Mouse (Mus musculus) embryonic facial prominence, embryonic 10.5 days (tissue): ENCODE data around the gene 0610040J01Rik. TPM values are rescaled to one million over a fixed set of nuclear protein-coding genes. Genes with fewer than 3 reads are reported as not detected.

Experiments used
- DNase-seq: peaks from one replicate; pipeline ENCODE4 v3.0.0-alpha.2; 2017; ENCODE audit warnings: low spot score
- H3K27ac ChIP-seq: fragments of 300-500 bp; sonication (generic); replicated peaks from 2 replicates; pipeline ENCODE4 v1.5.1; 2016; ENCODE audit warnings: mild to moderate bottlenecking
- H3K27me3 ChIP-seq: fragments of 300-500 bp; sonication (generic); replicated peaks from 2 replicates; pipeline ENCODE4 v1.6.1; 2016; ENCODE audit warnings: low read depth, mild to moderate bottlenecking; ENCODE audit not compliant: poor library complexity, severe bottlenecking
- H3K36me3 ChIP-seq: fragments of 300-500 bp; sonication (generic); replicated peaks from 2 replicates; pipeline ENCODE4 v1.6.1; 2016; ENCODE audit warnings: mild to moderate bottlenecking, moderate library complexity
- H3K4me1 ChIP-seq: fragments of 300-500 bp; sonication (generic); 2 replicates; pipeline ENCODE4 v1.6.1; 2016
- H3K4me3 ChIP-seq: fragments of 300-500 bp; sonication (generic); 2 replicates; pipeline ENCODE4 v1.5.1; 2016; ENCODE audit warnings: mild to moderate bottlenecking, moderate library complexity
- H3K9me3 ChIP-seq: fragments of 300-500 bp; sonication (generic); 2 replicates; pipeline ENCODE4 v1.6.1; 2016; ENCODE audit warnings: mild to moderate bottlenecking
- WGBS: fragments of 180-500 bp; shearing (Covaris S2); methylation state at CpG from one replicate; pipeline ENCODE4 v1.1.7; 2016; 5-methylcytosine and 5-hydroxymethylcytosine counted together
- polyA plus RNA-seq: library from polyadenylated mRNA; unstranded; fragments of >200 nt; fragmentation: Nextera tagmentation; extraction: Ambion mirVana; gene quantifications from 2 replicates; pipeline ENCODE4 v1.2.1, GENCODE M21; 2016

The 0610040J01Rik gene
- polyA plus RNA-seq, 1 experiment from 2014 or later: 4.5 TPM

DNA sequence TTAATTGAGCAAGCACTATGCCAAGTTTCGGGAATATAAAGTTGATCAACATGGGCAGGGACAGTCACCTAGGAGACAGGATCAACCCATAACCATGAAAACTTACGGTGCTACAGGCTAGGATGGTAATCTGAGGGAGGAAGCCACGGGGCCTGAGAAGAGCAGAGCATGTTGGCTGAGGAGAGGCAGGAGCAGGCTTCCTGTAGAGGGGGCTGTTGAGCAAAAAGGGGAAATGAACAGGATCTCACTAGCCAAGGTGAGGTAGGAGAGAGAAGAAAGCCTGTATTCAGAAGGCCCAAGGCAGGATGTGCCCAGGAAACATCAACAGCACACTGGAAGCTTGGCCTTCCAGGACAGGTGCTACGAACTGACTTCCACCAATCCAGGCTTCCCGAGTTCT, 9.0 kb downstream of the 0610040J01Rik start:
- peaks cover 6% of the 10 kb centered on the region; the same call in 1 of the 2 replicates for H3K4me1 ChIP-seq
- H3K27ac ChIP-seq: no peak overlapping the region
- no peak for DNase-seq
- H3K9me3 ChIP-seq: no peaks in the 10 kb centered on the region
- WGBS: 92% methylated on average over 5 of the region's 5 CpGs
- no peaks in the 10 kb centered on the region for H3K36me3 ChIP-seq
- H3K4me3 ChIP-seq: no peak overlapping the region
- no peaks in the 10 kb centered on the region for H3K27me3 ChIP-seq

DNA sequence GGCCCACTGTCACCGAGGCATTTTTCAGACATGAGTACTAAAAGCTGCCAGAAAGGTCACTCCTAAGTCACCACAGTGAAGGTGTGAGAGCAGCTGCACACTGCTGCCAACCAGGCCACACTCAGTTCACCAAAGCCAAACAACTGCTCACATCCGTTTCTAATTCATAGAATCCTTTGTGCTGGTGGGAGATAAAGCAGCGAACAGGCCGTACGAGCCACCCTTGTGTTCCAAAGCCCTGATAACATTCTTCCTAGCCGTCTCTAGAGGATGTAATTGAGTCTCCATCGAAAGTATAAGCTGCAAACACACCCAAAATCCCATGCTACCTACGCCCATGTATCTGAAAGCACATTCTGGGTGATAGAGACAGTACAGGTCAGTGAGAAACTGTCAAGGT, 9.7 kb downstream of the 0610040J01Rik start:
- Histone ChIP-seq H3K27ac (no peak overlapping the region), H3K27me3 (no peaks in the 10 kb centered on the region), H3K36me3 (no peaks in the 10 kb centered on the region), H3K9me3 (no peaks in the 10 kb centered on the region), H3K4me3 (no peak overlapping the region), H3K4me1 (peaks cover 10% of the 10 kb centered on the region)
- 78% methylated on average over 8 of the region's 8 CpGs for WGBS
- no peak for DNase-seq

DNA sequence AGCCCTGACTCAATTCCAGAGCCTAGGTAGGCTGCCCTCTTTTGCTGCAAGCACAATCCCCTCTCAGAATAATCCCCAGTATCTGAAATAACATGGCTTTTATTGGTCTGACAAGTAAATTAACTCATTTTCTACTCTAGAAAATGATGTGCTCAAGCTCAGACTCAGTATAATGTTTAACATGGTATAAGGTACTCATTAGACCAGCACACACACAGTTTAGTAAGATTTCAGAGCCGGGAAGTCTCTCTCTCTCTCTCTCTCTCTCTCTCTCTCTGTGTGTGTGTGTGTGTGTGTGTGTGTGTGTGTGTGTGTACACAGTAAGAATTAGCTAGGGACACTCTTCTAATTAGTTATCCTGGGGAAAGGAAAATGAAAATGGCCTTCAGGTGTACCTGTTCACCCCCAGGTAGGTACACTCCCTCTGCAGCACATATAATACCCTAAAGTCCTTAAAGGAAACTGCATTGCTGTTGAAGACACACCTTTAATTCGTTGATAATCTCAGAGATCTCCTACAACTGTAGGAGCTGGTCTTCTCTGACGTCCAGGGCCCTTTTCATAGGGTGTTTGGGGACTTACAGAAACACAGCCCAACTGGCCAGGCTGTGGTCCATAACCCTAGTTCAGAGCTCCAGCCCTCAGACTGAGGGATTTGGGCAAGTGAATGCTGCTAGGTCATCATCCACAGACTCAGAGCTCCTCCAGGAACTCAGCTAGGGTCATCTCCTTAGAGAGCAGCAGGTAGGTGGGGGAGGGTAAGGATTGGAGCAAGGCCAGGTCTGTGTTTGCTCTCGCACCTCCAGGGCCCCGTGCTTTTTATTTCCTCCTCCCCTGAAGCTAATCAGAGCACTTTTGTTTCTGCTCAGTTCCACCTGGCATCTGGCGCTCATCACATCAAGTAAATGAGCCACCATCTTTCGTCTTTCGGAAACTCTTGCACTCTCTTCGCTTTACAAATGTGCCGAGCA, 11.5 kb downstream of the 0610040J01Rik start:
- Histone ChIP-seq H3K27ac (no peak overlapping the region), H3K4me3 (no peak overlapping the region), H3K4me1 (peaks cover 24% of the 10 kb centered on the region), H3K27me3 (no peaks in the 10 kb centered on the region), H3K9me3 (no peaks in the 10 kb centered on the region), H3K36me3 (no peaks in the 10 kb centered on the region)
- WGBS: 78% methylated on average over 10 of the region's 10 CpGs
- DNase-seq: no peak

DNA sequence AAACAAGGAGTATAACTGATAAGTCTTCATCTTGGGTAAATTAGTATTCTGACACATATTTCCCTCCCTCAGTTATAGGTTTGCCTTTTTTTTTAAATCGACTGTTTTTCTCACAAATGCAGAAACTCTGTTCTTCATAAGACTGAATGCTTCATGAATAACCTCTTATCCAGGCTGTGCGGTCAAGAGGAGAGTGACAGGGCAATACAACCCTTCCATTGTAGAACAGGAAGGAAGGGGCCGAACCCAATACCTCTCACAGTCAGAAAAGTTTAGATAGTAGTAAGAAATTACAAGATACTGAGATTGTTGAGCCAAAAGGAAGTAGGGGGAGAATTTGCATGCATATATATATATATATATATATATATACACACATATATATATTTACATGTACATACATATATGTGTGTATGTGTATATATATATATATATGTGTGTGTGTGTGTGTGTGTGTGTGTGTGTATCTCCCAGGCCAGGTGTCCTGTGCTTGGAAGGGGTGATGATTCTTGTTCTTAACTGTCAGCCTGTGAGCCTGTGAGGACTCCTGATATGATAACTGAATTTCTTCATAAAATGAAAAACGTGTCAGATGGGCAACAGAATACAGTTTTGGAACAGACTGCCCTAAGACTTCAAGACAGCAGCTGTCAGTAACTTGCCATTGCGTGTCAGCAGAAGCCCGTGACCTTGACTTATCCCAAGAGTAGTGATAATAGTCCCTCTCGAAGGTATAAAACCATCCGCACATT, 12.6 kb downstream of the 0610040J01Rik start:
- H3K9me3 ChIP-seq: no peaks in the 10 kb centered on the region
- H3K4me3 ChIP-seq: no peak overlapping the region
- H3K36me3 ChIP-seq: no peaks in the 10 kb centered on the region
- no peaks in the 10 kb centered on the region for H3K27me3 ChIP-seq
- H3K27ac ChIP-seq: no peak overlapping the region
- 83% methylated on average over 8 of the region's 8 CpGs for WGBS
- DNase-seq: no peak
- peaks cover 24% of the 10 kb centered on the region for H3K4me1 ChIP-seq

DNA sequence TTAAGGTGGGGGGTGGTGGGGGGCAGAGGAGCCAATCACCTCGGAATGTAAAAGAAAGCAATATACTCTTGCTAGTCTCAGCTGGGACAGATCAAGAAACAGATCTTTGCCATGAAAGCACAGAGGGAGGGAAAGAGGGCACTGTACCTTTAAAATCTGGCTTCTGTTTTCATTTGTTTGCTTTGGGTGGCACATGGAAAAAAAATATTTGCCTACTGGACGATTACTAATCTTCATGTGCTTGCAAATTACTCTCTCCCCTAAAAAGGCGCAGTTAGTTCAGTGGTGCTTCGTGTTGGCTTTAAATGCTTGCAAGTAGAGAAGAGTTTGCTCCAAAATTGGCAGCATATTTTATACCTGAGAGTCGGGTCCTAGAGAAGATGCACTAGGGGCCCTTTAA, 13.7 kb downstream of the 0610040J01Rik start:
- Histone ChIP-seq H3K4me3 (no peak overlapping the region), H3K27me3 (no peaks in the 10 kb centered on the region), H3K27ac (no peak overlapping the region), H3K4me1 (peaks cover 24% of the 10 kb centered on the region), H3K9me3 (no peaks in the 10 kb centered on the region), H3K36me3 (no peaks in the 10 kb centered on the region)
- no peak for DNase-seq
- 78% methylated on average over 5 of the region's 5 CpGs for WGBS

DNA sequence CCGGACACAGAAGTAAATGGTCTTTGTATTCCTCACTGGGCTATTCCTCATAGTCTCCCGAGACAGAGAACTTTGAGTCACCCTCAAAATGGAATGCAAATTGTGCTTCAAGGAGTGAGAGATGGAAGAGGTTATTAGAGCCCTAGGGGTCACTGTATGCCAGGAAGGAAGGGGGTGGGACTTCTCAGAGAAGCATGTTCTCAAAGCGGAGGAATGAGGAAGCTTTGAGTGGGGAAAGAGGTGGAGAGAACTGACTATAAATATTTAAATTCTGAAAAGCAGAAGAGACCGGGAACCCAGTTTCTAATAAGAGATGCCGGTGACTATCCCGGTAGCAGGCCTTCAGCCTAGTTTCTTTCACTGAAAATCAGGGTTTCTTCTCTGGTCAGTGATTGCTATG, 14.8 kb downstream of the 0610040J01Rik start:
- Histone ChIP-seq H3K4me1 (peaks cover 22% of the 10 kb centered on the region), H3K27me3 (no peaks in the 10 kb centered on the region), H3K4me3 (no peak overlapping the region), H3K27ac (no peak overlapping the region), H3K36me3 (no peaks in the 10 kb centered on the region), H3K9me3 (no peaks in the 10 kb centered on the region)
- DNase-seq: no peak
- WGBS: 65% methylated on average over 6 of the region's 6 CpGs

DNA sequence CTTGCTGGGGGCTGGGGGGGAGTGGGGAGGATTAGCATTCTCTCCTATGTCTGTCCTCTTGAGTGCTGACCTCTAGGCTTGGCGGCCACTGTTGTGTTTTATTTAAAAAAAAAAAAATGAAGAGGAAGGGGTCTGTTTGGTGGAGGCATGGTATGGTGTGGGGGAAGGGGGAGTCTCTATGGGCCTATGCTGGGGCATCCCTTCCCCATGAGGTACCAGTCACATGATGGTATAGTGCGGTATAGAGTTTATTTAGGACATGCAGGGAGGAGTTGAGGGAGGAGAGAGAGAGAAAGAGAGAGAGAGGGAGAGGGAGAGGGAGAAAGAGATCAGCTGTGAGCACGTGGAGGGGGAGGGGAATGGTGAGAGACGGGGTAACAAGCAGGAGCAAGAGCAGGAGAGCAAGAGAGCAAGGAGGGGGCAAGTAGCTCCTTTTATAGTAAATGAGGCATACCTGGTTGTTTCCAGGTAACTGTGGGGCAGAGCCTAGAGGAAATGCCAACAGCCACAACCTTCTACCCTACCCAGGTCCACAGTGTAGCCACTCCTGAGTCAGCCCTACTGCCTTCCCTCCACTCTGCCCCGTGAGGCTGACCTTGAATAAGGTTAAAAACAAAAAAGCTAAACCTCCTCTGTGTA, 15.4 kb downstream of the 0610040J01Rik start:
- DNase-seq: no peak
- WGBS: 46% methylated on average over 5 of the region's 5 CpGs

DNA sequence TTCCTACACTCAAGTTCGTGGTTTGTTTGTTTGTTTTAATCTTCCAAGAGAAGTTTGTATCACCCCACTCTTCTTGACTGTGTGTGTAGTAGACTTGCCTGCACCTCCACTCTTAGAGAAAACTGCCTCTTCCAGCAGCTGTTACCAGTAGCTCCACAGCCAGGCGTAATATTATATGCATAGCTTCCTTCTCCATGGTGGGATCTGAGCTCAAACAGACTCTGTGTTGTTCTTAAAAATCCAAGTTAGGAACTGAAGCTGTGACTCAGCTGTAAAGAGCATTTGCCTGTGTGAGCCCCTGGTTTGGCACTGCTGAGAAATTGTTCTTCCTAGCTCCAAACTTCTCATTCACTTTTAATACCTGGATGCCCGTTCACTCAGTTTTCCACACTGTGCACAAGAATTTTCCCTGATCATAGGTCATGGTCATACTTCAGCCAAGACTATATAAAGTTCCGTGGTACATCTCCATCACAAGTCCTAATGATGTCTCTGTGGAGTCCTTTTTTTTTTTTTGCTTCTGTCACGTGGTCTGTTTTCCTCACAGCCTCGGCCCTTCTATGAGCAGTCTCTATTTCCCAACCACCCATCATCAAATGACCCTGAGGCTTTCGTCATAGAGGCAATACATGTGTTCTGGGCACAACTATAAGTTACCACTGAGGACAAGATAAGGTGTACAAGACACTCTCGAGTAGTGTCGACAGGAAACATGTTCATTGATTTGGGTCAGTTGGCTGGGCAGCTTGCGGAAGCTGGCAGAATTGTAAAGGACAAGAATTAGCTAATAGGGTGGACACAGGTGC, 16.4 kb downstream of the 0610040J01Rik start:
- Histone ChIP-seq H3K4me1 (peaks cover 22% of the 10 kb centered on the region), H3K36me3 (no peaks in the 10 kb centered on the region), H3K27me3 (no peaks in the 10 kb centered on the region), H3K4me3 (no peak overlapping the region), H3K27ac (no peak overlapping the region), H3K9me3 (no peaks in the 10 kb centered on the region)
- no peak for DNase-seq
- WGBS: 82% methylated on average over 10 of the region's 10 CpGs

More for the DNA sequence above, 15.4 kb downstream of the 0610040J01Rik start:
- Histone ChIP-seq H3K27me3 (no peaks in the 10 kb centered on the region), H3K4me1 (peaks cover 22% of the 10 kb centered on the region), H3K4me3 (no peak overlapping the region), H3K9me3 (no peaks in the 10 kb centered on the region), H3K36me3 (no peaks in the 10 kb centered on the region), H3K27ac (no peak overlapping the region; the same call in 1 of the 2 replicates)

DNA sequence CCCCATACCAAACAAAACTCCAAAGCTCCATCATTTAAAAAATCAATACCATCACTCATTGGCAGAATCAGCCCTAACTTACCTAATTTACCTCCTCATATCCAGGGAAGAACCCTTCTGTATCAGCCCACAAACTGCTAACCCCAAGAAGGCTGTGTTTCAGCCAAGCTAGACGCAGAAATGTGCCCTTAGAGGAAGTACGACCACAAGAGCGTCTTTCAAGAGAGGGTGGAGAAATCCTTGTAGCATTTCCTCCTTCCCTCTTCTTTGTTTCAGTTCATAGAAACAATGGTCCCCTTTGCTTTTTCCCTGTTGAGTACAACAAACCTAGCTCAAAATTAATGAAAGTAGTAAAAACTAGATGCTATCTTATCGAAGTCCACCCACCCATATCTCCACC, 18.9 kb downstream of the 0610040J01Rik start:
- no peak for DNase-seq
- Histone ChIP-seq H3K27ac (no peak overlapping the region), H3K4me1 (peaks cover 18% of the 10 kb centered on the region), H3K4me3 (no peak overlapping the region), H3K9me3 (no peaks in the 10 kb centered on the region), H3K36me3 (no peaks in the 10 kb centered on the region), H3K27me3 (no peaks in the 10 kb centered on the region)
- WGBS: 62% methylated on average over 4 of the region's 4 CpGs

DNA sequence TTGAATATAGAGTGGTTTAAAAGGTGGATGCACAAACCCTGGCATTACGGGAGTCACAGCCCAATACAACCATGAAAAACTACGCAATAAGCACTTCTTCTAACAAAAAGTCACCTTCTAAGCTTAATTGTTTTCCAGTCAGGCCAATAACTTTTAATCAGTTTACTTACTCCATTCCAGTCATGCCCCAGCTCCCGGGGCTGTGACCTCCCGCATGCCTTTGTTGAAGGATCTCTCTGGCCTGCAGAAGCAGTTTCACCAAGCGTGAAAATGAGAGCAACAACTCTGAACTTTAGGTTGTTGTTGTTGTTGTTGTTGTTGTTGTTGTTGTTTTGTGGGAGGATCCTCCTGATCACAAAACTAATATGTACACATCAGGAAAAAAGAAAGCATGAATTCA, 21.8 kb downstream of the 0610040J01Rik start:
- Histone ChIP-seq H3K36me3 (no peaks in the 10 kb centered on the region), H3K9me3 (no peaks in the 10 kb centered on the region), H3K27me3 (no peaks in the 10 kb centered on the region), H3K4me3 (no peak overlapping the region), H3K4me1 (no peaks in the 10 kb centered on the region; the same call in 1 of the 2 replicates), H3K27ac (no peak overlapping the region)
- WGBS: 56% methylated on average over 5 of the region's 5 CpGs
- no peak for DNase-seq

DNA sequence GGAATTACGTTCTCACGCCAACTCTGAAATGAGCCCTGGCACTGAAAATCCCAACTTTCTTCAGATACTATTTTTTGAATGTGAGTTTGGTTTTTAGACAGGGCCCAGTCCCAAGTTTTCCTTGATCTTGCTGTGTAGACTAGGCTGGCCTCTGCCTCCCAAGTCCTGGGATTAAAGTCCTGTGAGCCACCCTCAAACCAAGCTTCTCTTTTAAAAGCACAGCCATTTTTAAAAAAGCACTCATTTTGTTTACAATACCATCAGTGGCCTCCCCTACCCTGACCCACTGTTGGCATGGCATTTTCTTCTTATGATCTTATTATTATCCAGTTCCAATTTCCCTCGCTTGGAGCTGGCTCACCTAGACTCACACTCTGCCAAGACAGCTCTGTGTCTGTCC, 22.3 kb downstream of the 0610040J01Rik start:
- 79% methylated on average over 3 of the region's 3 CpGs for WGBS
- Histone ChIP-seq H3K9me3 (no peaks in the 10 kb centered on the region), H3K27me3 (no peaks in the 10 kb centered on the region), H3K36me3 (no peaks in the 10 kb centered on the region), H3K27ac (no peak overlapping the region), H3K4me1 (no peaks in the 10 kb centered on the region; the same call in 1 of the 2 replicates), H3K4me3 (no peak overlapping the region)
- no peak for DNase-seq

DNA sequence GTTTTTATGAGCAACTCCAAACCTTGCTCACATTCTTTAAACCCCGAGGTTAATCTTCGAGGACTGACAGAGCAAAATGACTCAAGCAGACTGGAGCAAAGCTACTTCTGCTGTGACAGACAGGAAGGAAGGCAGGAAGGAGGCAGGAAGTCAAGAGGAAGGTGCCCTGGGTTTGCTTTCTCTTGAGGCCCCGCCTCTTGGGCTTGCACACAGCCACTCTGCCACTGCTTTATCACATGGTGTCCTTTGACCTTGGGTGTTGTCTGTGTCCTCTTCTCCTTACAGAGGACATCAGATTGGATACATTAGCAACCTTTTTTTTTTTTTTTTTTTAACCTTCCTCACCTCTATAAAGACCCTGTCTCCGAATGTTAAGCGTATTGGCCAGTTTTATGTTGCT, 25.0 kb downstream of the 0610040J01Rik start:
- Histone ChIP-seq H3K9me3 (no peaks in the 10 kb centered on the region), H3K27ac (no peak overlapping the region), H3K27me3 (no peaks in the 10 kb centered on the region), H3K4me3 (no peak overlapping the region), H3K36me3 (no peaks in the 10 kb centered on the region), H3K4me1 (no peaks in the 10 kb centered on the region; the same call in 1 of the 2 replicates)
- DNase-seq: no peak
- WGBS: 87% methylated on average over 5 of the region's 5 CpGs
